Mouse (Mus musculus) forebrain, embryonic 13.5 days (tissue): ENCODE measurements at regions not wholly inside any gene's neighbourhood (a gene's known extent, or its start where the extent isn't known, plus 50 kb on each side); places are given as distances from the start of the nearest gene placed in this dataset.
A peak's percentile ranks its signal among the peaks of the same experiment; 100 is the strongest.

Experiments
- ATAC-seq: fragments of 200-750 bp; cut with Nextera tagmentation; 2 replicates; pipeline ENCODE4 v1.8.0; 2017
- H3K27ac ChIP-seq: fragments of 300-500 bp; sonication (generic); 2 replicates; pipeline ENCODE4 v1.5.1; 2015; ENCODE audit warnings: inconsistent platforms, mild to moderate bottlenecking, moderate library complexity
- H3K27me3 ChIP-seq: fragments of 300-500 bp; sonication (generic); 2 replicates; pipeline ENCODE4 v1.6.1; 2015; ENCODE audit warnings: mild to moderate bottlenecking, inconsistent platforms
- H3K36me3 ChIP-seq: fragments of 300-500 bp; sonication (generic); 2 replicates; pipeline ENCODE4 v1.6.1; 2015; ENCODE audit warnings: mild to moderate bottlenecking, inconsistent platforms; ENCODE audit not compliant: poor library complexity, severe bottlenecking
- H3K4me1 ChIP-seq: fragments of 300-500 bp; sonication (generic); 2 replicates; pipeline ENCODE4 v1.6.1; 2015; ENCODE audit warnings: inconsistent platforms
- H3K4me2 ChIP-seq: fragments of 300-500 bp; sonication (generic); 2 replicates; pipeline ENCODE4 v1.6.1; 2015; ENCODE audit warnings: inconsistent platforms, mild to moderate bottlenecking, moderate library complexity
- H3K4me3 ChIP-seq: fragments of 300-500 bp; sonication (generic); 2 replicates; pipeline ENCODE4 v1.5.1; 2015; ENCODE audit warnings: mild to moderate bottlenecking, inconsistent platforms
- H3K9ac ChIP-seq: fragments of 300-500 bp; sonication (generic); 2 replicates; pipeline ENCODE4 v1.6.1; 2015; ENCODE audit warnings: mild to moderate bottlenecking, inconsistent platforms
- H3K9me3 ChIP-seq: fragments of 300-500 bp; sonication (generic); replicated peaks from 2 replicates; pipeline ENCODE4 v1.6.1; 2016; ENCODE audit warnings: inconsistent platforms
- WGBS: fragments of 180-500 bp; shearing (Covaris S2); methylation state at CpG from one replicate; pipeline ENCODE4 v1.1.7; 2015; 5-methylcytosine and 5-hydroxymethylcytosine counted together

- no peak overlapping the region for H3K27ac ChIP-seq
- H3K9ac ChIP-seq = no peak overlapping the region
- WGBS = 89% methylated on average over 2 of the region's 2 CpGs
- ATAC-seq = no peak
- no peaks in the 10 kb centered on the region for H3K9me3 ChIP-seq
- H3K4me1 ChIP-seq = no peaks in the 10 kb centered on the region
- H3K36me3 ChIP-seq = no peaks in the 10 kb centered on the region
- H3K27me3 ChIP-seq = no peaks in the 10 kb centered on the region
- H3K4me3 ChIP-seq = no peak overlapping the region
- H3K4me2 ChIP-seq = no peak overlapping the region
Observed at GRCm38 (mm10) chr3:102574320-102574719, 104.6 kb downstream of the Ngf start.

DNA sequence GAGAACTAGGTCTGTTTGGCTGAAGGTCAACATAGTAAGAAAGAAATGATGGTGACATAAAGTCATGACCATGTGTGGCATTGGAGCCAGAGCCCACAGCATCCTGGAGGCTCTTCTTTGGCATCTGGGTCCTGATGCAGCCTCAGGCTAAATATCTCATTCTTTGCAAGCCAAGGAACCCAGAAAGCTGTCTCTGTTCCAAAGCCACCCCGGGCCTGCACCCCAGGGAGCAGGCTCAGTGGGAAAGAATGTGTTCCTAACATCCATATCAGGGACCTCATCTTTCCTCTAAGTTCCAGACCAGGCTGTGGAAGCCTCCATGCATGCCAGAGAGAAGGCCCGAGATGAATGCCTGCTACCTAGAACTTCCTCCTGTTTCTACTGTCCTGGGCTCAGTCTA lies 107.2 kb downstream of the Ngf start:
- Histone ChIP-seq H3K4me1 (no peaks in the 10 kb centered on the region), H3K9ac (no peak overlapping the region), H3K9me3 (no peaks in the 10 kb centered on the region), H3K4me3 (no peak overlapping the region), H3K4me2 (no peak overlapping the region), H3K27ac (no peak overlapping the region), H3K27me3 (no peaks in the 10 kb centered on the region), H3K36me3 (no peaks in the 10 kb centered on the region)
- WGBS = 85% methylated on average over 2 of the region's 2 CpGs
- no peak for ATAC-seq

DNA sequence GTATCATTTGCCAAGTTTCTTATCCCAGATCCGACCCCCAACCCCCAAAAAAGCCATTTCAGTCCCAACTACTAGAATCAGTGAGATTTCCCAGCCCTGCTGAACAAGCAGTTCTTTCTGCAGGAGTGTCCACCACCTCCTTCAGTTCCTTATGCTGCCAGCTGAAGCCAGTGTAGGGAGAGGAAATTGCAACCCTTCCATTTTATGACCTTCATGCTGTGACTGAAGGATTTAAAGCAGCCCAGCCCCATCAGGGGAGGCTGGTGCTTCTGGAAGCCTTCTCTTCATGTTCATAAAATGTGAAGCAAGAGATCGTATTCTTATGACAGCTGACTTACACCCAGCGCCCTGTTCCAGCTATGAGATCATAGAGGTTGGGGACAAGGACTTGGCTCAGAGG lies 112.1 kb downstream of the Ngf start:
- Histone ChIP-seq H3K4me1 (no peaks in the 10 kb centered on the region), H3K4me3 (no peak overlapping the region), H3K9ac (no peak overlapping the region), H3K27me3 (no peaks in the 10 kb centered on the region), H3K36me3 (no peaks in the 10 kb centered on the region), H3K27ac (no peak overlapping the region), H3K9me3 (no peaks in the 10 kb centered on the region), H3K4me2 (no peak overlapping the region)
- ATAC-seq = no peak
- 82% methylated on average over 3 of the region's 3 CpGs for WGBS

- H3K9ac ChIP-seq = no peak overlapping the region
- no peaks in the 10 kb centered on the region for H3K27me3 ChIP-seq
- H3K4me1 ChIP-seq = no peaks in the 10 kb centered on the region
- WGBS = 82% methylated on average over 2 of the region's 2 CpGs
- H3K36me3 ChIP-seq = no peaks in the 10 kb centered on the region
- no peak overlapping the region for H3K4me3 ChIP-seq
- H3K4me2 ChIP-seq = no peak overlapping the region
- H3K9me3 ChIP-seq = no peaks in the 10 kb centered on the region
- ATAC-seq = no peak
- H3K27ac ChIP-seq = no peak overlapping the region
Observed at GRCm38 (mm10) chr3:102585136-102585535, 115.4 kb downstream of the Ngf start.

DNA sequence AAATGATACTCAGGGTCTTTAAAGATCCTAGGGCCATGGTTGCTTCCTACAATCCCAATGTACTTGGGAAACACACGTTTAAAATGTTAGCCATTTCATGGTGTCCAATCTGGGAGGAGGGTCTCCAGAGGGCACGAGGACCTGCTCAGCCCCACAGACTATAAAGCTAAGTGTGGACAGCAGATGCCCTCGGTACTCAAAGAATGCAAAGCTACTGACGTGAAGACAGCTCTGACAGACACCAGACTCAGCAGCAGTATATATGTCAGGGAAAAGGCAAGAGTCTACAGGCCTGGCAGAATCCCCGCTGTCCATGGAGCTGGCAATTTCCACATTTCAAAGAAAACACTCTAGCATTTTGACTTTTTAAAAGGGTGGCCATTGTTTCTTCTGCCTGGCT lies 116.5 kb downstream of the Ngf start:
- 86% methylated on average over 5 of the region's 5 CpGs for WGBS
- Histone ChIP-seq H3K27me3 (no peaks in the 10 kb centered on the region), H3K9me3 (no peaks in the 10 kb centered on the region), H3K4me2 (no peak overlapping the region), H3K4me3 (no peak overlapping the region), H3K27ac (no peak overlapping the region), H3K9ac (no peak overlapping the region), H3K36me3 (no peaks in the 10 kb centered on the region), H3K4me1 (no peaks in the 10 kb centered on the region)
- ATAC-seq = no peak

DNA sequence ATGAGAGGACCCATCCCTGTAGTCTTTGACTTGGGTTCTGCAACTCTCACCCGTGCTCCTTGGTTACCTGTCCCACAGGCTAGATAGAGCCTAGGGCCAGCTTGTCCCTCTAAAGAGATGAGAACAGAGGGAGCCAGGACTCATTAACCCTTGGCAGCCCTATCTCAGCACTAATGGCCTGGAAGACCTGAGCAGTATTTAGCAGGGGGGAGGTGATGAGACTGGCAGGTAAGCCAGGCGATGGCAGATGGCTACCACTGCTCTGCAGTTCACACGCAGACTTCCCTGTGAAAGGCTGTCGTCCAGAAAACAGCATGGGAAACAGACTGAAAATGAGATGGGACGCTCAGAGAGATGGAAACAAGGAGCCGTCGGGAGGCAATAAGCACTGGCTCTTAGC lies 122.3 kb downstream of the Ngf start:
- ATAC-seq = no peak
- H3K36me3 ChIP-seq = no peaks in the 10 kb centered on the region
- H3K4me3 ChIP-seq = no peak overlapping the region
- H3K4me2 ChIP-seq = no peak overlapping the region
- H3K27ac ChIP-seq = no peak overlapping the region
- no peaks in the 10 kb centered on the region for H3K9me3 ChIP-seq
- no peaks in the 10 kb centered on the region for H3K4me1 ChIP-seq
- H3K27me3 ChIP-seq = no peaks in the 10 kb centered on the region
- 87% methylated on average over 7 of the region's 7 CpGs for WGBS
- H3K9ac ChIP-seq = no peak overlapping the region

GRCm38 (mm10) chr3:102596944-102597551 lies 127.3 kb downstream of the Ngf start:
- Histone ChIP-seq H3K9ac (no peak overlapping the region), H3K27me3 (no peaks in the 10 kb centered on the region), H3K4me3 (no peak overlapping the region), H3K36me3 (no peaks in the 10 kb centered on the region), H3K9me3 (no peaks in the 10 kb centered on the region), H3K4me2 (no peak overlapping the region), H3K27ac (no peak overlapping the region), H3K4me1 (no peaks in the 10 kb centered on the region)
- WGBS = 85% methylated on average over 4 of the region's 4 CpGs
- no peak for ATAC-seq

DNA sequence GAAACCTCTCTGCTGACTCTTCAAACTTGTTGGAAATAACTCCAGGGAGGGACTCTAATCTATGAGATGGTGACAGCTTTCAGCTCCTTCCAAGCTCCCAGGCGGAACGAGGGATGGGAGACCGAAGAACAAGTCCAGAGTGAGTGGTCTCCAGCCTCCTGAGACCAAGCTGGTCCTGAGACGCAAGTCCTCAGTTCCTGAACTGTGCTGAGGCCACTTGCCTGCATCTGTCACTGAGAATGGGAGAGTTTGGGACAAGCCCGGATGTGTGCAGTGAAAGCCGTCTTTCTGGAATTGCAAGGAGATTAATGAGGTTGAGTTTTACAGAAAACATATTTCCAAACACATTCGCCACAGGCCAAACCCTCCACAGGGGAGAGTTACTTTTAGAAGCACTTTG lies 129.3 kb downstream of the Ngf start:
- no peak overlapping the region for H3K27ac ChIP-seq
- H3K4me1 ChIP-seq = no peaks in the 10 kb centered on the region
- ATAC-seq = no peak
- H3K9ac ChIP-seq = no peak overlapping the region
- no peaks in the 10 kb centered on the region for H3K36me3 ChIP-seq
- no peak overlapping the region for H3K4me2 ChIP-seq
- no peaks in the 10 kb centered on the region for H3K27me3 ChIP-seq
- no peak overlapping the region for H3K4me3 ChIP-seq
- H3K9me3 ChIP-seq = no peaks in the 10 kb centered on the region
- 93% methylated on average over 7 of the region's 7 CpGs for WGBS

DNA sequence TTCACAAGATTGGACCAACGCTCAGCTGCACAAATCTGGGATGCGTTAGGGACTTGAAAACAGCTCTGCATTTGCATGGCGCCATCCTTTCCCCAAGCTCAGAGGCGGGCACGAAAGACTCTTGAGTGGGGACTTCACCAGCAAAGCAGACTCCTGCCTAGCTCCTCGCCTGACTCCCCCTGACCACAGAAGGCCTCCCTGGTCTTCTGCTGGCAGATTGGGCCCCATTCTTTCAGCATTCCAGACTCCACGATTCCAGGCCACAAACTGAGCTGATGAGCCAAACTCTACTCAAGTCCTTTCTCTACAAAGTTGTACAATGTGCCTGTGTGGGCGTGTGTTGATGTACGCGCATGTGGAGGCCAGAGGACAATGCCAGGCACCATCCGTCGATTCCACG lies 131.6 kb upstream of the Tspan2 start:
- no peak overlapping the region for H3K27ac ChIP-seq
- H3K9me3 ChIP-seq = no peaks in the 10 kb centered on the region
- WGBS = 74% methylated on average over 13 of the region's 13 CpGs
- H3K4me1 ChIP-seq = peaks cover 4% of the 10 kb centered on the region; the same call in 1 of the 2 replicates
- H3K9ac ChIP-seq = no peak overlapping the region
- H3K36me3 ChIP-seq = no peaks in the 10 kb centered on the region
- no peak overlapping the region for H3K4me3 ChIP-seq
- no peaks in the 10 kb centered on the region for H3K27me3 ChIP-seq
- no peak for ATAC-seq
- no peak overlapping the region for H3K4me2 ChIP-seq

- H3K36me3 ChIP-seq = no peaks in the 10 kb centered on the region
- no peak overlapping the region for H3K27ac ChIP-seq
- no peaks in the 10 kb centered on the region for H3K9me3 ChIP-seq
- 43% methylated on average over 2 of the region's 2 CpGs for WGBS
- H3K4me1 ChIP-seq = peaks cover 4% of the 10 kb centered on the region; the same call in 1 of the 2 replicates
- H3K27me3 ChIP-seq = no peaks in the 10 kb centered on the region
- H3K4me2 ChIP-seq = no peak overlapping the region
- H3K4me3 ChIP-seq = no peak overlapping the region
- no peak for ATAC-seq
- no peak overlapping the region for H3K9ac ChIP-seq
Observed at GRCm38 (mm10) chr3:102605284-102605683, 129.0 kb upstream of the Tspan2 start.

DNA sequence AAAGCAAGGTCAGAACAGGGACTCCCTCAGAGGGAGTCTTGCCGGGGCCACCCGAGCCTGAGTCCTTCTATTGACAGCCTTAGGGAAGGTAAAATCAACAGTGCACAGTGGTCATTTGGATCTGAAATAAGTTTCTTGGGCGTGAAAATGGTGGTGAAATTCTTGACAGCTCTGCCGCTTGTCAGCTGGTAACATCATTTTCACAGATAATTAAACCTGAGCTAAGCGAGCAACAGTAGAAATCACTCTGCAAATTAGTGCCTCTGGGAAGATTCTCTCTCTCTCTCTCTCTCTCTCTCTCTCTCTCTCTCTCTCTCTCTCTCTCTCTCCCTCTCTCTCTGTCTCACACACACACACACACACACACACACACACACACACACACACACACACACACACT lies 123.4 kb upstream of the Tspan2 start:
- no peaks in the 10 kb centered on the region for H3K36me3 ChIP-seq
- no peak overlapping the region for H3K4me3 ChIP-seq
- 0 out of 2 replicates have a peak overlapping the region, but pooled peaks have one; percentile 45 for H3K27ac ChIP-seq
- WGBS = 19% methylated on average over 5 of the region's 5 CpGs
- H3K4me2 ChIP-seq = peak overlapping the region; percentile 29; the same call in 1 of the 2 replicates
- H3K27me3 ChIP-seq = no peaks in the 10 kb centered on the region
- no peaks in the 10 kb centered on the region for H3K9me3 ChIP-seq
- ATAC-seq = peak; percentile 26; the same call in 1 of the 2 replicates
- H3K4me1 ChIP-seq = peaks cover 20% of the 10 kb centered on the region
- no peak overlapping the region for H3K9ac ChIP-seq

DNA sequence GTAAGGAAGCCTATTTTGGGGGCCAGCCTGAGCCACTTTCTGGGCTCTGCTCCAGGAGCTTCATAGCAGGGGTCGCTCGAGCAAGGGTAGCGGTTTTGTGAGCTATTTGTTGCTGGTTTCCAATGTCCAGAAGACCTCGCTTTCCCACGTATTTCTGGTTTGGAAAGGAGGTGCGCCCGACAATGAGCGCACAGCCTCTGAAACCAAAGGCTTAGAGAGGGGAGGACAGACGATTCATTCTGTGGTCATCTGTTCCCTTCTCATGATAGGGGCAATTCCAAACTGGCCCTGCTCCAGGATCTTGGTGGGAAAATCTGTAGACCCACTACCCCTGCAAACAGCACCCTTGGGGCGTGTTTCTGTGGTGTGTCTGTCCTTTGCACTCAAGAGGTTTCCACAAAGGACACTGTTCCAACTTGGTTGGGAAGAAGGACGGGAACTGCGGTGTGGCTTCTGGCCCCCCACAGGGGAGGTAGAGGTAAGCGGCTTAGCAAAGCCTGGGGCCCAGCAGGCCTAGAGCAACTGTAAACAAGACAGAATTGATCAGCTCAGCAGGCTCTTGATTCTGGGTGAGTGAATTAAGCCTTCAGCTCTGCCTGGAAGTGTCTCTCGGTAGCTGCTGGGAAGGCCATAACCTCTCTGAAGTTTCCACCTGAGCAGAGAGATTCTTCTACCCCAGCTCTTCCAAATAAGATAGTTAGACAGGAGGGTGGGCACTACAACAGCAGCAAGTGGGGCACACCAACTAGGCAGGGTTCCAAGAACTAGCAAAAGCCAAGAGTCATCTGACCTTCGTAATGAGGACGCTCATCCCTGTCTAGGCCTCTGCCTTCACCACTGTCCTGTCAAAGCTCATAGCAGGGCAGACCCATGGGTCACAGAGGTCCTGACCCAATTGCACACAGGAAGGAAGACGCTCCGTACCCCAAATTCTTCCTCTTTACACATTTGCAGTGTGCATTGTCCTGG lies 122.6 kb upstream of the Tspan2 start:
- ATAC-seq = peak; percentile 78
- no peaks in the 10 kb centered on the region for H3K36me3 ChIP-seq
- no peaks in the 10 kb centered on the region for H3K9me3 ChIP-seq
- peak overlapping the region; percentile 74 for H3K27ac ChIP-seq
- peaks cover 17% of the 10 kb centered on the region for H3K4me1 ChIP-seq
- H3K4me3 ChIP-seq = no peak overlapping the region
- 13% methylated on average over 18 of the region's 18 CpGs for WGBS
- H3K4me2 ChIP-seq = peak overlapping the region; percentile 29; the same call in 1 of the 2 replicates
- no peak overlapping the region for H3K9ac ChIP-seq
- no peaks in the 10 kb centered on the region for H3K27me3 ChIP-seq
